Mouse (Mus musculus) embryonic fibroblast, embryonic 13.5 days (primary cell): Measurements from ENCODE around the gene Polk.

Experiments used
- CTCF ChIP-seq: IDR thresholded peaks from 2 replicates; pipeline ENCODE4 v1.5.1; 2011; ENCODE audit warnings: mild to moderate bottlenecking, control low read depth, low read length, moderate library complexity, borderline replicate concordance; ENCODE audit not compliant: insufficient read depth
- POLR2A ChIP-seq: IDR thresholded peaks from 2 replicates; pipeline ENCODE4 v1.6.1; 2011; ENCODE audit warnings: low read depth, mild to moderate bottlenecking, control low read depth, low read length, moderate library complexity

GRCm38 (mm10) chr13:96511893-96512292 is 30.5 kb downstream of the Polk start:
- TF ChIP-seq POLR2A (no peak), CTCF (no peak)
